Mouse (Mus musculus) liver, embryonic 16.5 days (tissue): ENCODE results near the gene Pcx. TPM values are rescaled to one million over a fixed set of nuclear protein-coding genes. Genes with fewer than 3 reads are reported as not detected.

Experiments
- ATAC-seq: fragments of 200-750 bp; cut with Nextera tagmentation; 2 replicates; pipeline ENCODE4 v1.8.0; 2017; ENCODE audit warnings: low read depth, mild to moderate bottlenecking, moderate number of reproducible peaks, moderate library complexity
- H3K27ac ChIP-seq: fragments of 300-500 bp; sonication (generic); 2 replicates; pipeline ENCODE4 v1.5.1; 2014; ENCODE audit warnings: mild to moderate bottlenecking, low read length
- H3K27me3 ChIP-seq: fragments of 300-500 bp; sonication (generic); 2 replicates; pipeline ENCODE4 v1.6.1; 2014; ENCODE audit warnings: low read depth, low read length, mixed read lengths; ENCODE audit not compliant: control insufficient read depth, insufficient read depth
- H3K36me3 ChIP-seq: fragments of 300-500 bp; sonication (generic); 2 replicates; pipeline ENCODE4 v1.6.1; 2014; ENCODE audit warnings: mild to moderate bottlenecking; ENCODE audit not compliant: control insufficient read depth, insufficient read depth
- H3K4me1 ChIP-seq: fragments of 300-500 bp; sonication (generic); 2 replicates; pipeline ENCODE4 v1.6.1; 2014; ENCODE audit warnings: low read depth, low read length, mixed read lengths; ENCODE audit not compliant: control insufficient read depth
- H3K4me2 ChIP-seq: fragments of 300-500 bp; sonication (generic); 2 replicates; pipeline ENCODE4 v1.6.1; 2014; ENCODE audit warnings: low read depth, low read length, mixed read lengths
- H3K4me3 ChIP-seq: fragments of 300-500 bp; sonication (generic); 2 replicates; pipeline ENCODE4 v1.5.1; 2014; ENCODE audit warnings: low read depth, mild to moderate bottlenecking, low read length
- H3K9ac ChIP-seq: fragments of 300-500 bp; sonication (generic); 2 replicates; pipeline ENCODE4 v1.6.1; 2014; ENCODE audit warnings: low read depth, low read length
- H3K9me3 ChIP-seq: fragments of 300-500 bp; sonication (generic); replicated peaks from 2 replicates; pipeline ENCODE4 v1.6.1; 2016; ENCODE audit warnings: low read length; ENCODE audit not compliant: control insufficient read depth
- WGBS: fragments of 180-500 bp; shearing (Covaris S2); extraction: QIAGEN DNeasy Blood & Tissue Kit; methylation state at CpG from one replicate; pipeline ENCODE4 v1.1.7; 2014; ENCODE audit not compliant: insufficient replicate concordance; 5-methylcytosine and 5-hydroxymethylcytosine counted together
- polyA plus RNA-seq: library from polyadenylated mRNA; unstranded; fragments of >200 nt; fragmentation: Nextera tagmentation; extraction: Ambion mirVana; gene quantifications from 2 replicates; pipeline ENCODE4 v1.2.1, GENCODE M21; 2015

Gene Pcx
- polyA plus RNA-seq, 1 experiment from 2014 or later: 118 TPM

DNA sequence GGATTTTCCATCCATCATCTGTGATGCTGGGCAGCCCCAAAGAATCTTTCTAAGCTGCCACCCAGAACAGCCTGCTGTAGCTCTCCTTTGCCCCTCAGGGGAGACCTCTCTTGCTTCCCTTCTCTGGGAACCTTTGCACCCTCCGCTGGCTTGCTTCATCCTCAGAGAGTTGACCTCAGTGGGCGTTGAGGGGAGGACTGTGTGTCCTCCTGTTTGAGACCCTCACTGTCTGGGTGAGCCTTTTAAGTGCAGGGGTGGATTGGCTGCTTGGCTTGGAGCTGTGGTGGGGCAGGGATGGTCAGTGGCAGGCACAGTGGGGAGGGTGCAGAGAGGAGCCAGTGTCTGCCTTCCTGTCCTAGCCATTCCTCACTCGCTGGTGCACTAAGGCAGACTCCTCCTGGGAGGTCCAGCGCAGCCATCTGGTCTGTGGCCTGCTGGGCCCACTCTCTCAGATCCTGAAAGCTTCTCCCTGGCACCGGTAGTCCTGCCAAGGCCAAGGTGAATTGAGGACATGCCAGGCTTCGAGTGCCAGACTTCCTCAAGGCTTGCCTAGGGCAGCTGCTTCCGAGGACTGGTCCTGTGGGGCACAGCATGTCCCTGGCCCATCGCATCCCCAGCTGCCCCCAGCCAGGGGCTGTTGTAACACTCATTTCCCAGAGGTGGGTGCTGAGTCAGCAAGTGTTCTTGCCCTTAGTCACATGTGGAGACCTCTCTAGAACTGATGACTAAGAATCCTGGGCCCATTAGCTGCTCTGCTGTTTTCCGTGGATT, 17.6 kb upstream of the Pcx start:
- no peaks in the 10 kb centered on the region for H3K27me3 ChIP-seq
- no peak overlapping the region for H3K9ac ChIP-seq
- no peaks in the 10 kb centered on the region for H3K36me3 ChIP-seq
- no peaks in the 10 kb centered on the region for H3K9me3 ChIP-seq
- 52% methylated on average over 9 of the region's 9 CpGs for WGBS
- no peak overlapping the region for H3K4me2 ChIP-seq
- H3K4me1 ChIP-seq: peaks cover 8% of the 10 kb centered on the region
- H3K27ac ChIP-seq: no peak overlapping the region
- no peak for ATAC-seq
- H3K4me3 ChIP-seq: no peak overlapping the region

DNA sequence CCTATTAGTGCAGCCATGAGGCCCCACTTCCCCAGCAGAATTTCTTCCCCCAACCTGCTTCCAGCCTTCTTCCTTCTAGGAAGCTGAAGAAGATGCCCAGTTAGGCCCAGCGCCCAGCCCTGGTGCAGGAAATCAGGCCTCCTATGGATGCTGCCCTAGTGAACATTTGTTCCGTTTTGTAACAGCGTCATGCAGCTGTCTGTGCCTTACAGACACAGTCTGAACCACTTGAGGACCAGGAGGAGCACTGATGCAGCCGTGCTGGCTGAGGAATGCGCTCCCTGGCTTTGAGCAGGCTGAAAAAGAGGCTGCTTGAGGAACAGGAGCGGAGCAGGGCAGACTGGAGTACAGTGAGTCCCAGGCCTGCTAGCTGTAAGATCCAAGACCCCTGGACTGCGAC, 15.6 kb upstream of the Pcx start:
- Histone ChIP-seq H3K9ac (no peak overlapping the region), H3K9me3 (no peaks in the 10 kb centered on the region), H3K4me2 (no peak overlapping the region), H3K4me3 (no peak overlapping the region), H3K27ac (no peak overlapping the region), H3K36me3 (no peaks in the 10 kb centered on the region), H3K27me3 (no peaks in the 10 kb centered on the region), H3K4me1 (peaks cover 14% of the 10 kb centered on the region)
- no peak for ATAC-seq
- 68% methylated on average over 7 of the region's 7 CpGs for WGBS

DNA sequence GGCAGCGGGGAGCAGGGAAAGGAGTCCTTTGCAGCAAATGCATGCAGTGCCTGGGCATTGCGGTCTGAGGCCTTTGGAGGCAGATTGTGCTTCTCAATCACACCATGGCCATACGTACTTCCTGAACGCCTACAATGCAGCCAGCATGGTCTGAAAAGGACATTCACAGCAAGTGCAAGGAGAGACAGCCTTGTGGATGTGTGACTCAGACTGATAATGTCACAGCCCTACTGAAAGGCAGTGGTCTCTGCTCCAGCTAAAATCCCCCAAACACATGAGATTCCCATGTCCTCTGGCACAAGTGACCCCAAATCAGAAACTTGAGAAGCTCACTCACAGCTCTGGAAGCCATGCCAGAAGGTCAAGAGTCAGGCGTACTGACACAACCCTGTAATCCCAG, 14.5 kb upstream of the Pcx start:
- whole genome bisulfite sequencing: 69% methylated on average over 5 of the region's 5 CpGs
- H3K27ac ChIP-seq: no peak overlapping the region
- no peaks in the 10 kb centered on the region for H3K36me3 ChIP-seq
- H3K4me3 ChIP-seq: no peak overlapping the region
- no peak overlapping the region for H3K4me2 ChIP-seq
- no peak for ATAC-seq
- no peaks in the 10 kb centered on the region for H3K9me3 ChIP-seq
- no peak overlapping the region for H3K9ac ChIP-seq
- H3K27me3 ChIP-seq: no peaks in the 10 kb centered on the region
- H3K4me1 ChIP-seq: peaks cover 14% of the 10 kb centered on the region

DNA sequence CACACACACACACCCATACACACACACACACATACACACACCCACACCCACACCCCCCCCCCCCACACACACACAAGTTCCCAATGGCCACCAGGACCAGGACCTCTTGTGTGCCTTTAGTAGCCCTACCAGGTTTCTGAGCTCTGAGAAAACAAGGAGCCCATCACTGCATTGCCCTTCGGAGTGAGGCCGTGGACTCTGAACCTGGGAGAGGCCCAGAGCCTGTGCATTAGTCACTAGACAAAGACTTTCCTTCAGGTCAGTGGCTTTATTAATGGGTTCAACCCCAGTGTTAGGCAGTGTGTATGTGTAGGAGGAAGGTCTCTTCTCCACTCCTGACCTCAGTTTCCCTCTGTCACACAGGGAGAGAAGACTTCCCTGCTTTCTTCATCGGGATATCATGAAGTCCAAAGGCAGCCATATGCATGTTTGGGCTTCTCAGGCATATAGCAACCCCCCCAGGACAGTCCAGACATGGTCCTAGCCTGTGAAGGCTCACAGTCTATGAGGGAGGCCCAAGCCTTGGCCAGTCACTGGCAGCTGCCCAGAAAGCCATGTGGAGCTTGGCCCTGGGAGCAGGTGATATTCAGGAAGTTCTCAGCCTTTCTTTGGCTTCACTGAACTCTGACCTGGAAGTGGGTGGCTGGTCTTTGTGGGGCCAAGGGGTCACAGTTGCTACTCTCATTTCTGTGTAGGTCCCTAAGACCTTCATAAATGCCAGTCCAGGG, 13.6 kb upstream of the Pcx start:
- Histone ChIP-seq H3K27me3 (no peaks in the 10 kb centered on the region), H3K27ac (peak overlapping the region; percentile 30; the same call in 1 of the 2 replicates), H3K4me2 (no peak overlapping the region), H3K4me1 (peaks cover 14% of the 10 kb centered on the region), H3K4me3 (no peak overlapping the region), H3K9ac (peak overlapping the region; percentile 1; the same call in 1 of the 2 replicates), H3K36me3 (no peaks in the 10 kb centered on the region), H3K9me3 (no peaks in the 10 kb centered on the region)
- 72% methylated on average over 3 of the region's 3 CpGs for WGBS
- peak; percentile 36; the same call in 1 of the 2 replicates for ATAC-seq

DNA sequence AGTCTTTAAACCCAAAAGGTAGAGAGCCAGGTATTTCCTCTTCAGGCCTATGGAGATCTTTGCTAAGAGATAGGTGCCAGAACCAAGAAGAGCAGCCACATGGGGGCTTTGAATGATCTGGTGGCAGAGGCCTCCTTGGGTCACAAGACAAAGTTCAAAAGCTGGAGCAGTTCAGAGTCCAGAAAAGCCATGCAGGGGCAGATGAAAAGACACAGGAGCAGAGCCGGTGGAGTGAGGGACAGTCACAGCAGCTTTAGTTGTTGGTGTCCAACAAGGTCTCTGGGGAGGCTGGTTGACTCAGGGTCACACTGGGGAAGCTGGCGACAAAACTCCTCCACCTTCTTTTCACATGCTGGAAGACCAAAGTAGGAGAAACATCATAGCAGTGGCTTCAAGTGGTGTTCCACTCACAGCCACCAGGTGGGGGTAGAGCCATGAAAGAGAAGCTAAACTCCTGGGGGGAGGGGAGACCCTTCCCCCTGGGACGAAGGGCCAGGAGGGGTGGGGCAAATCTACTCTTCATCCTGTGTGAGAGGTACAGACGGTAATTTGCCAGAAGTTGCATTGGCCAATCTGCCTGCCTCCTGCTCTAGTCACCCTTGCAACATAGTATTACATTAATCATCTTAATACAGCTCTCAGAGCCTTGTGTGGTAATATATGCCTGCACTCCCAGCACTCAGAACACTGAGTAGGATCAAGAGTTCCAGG, 12.9 kb upstream of the Pcx start:
- Histone ChIP-seq H3K27me3 (no peaks in the 10 kb centered on the region), H3K27ac (peak overlapping the region; percentile 30; the same call in 1 of the 2 replicates), H3K4me3 (no peak overlapping the region), H3K9ac (peak overlapping the region; percentile 1; the same call in 1 of the 2 replicates), H3K4me2 (no peak overlapping the region), H3K4me1 (peaks cover 14% of the 10 kb centered on the region), H3K36me3 (no peaks in the 10 kb centered on the region), H3K9me3 (no peaks in the 10 kb centered on the region)
- peak; percentile 54 for ATAC-seq
- 8% methylated on average over 4 of the region's 4 CpGs for WGBS

DNA sequence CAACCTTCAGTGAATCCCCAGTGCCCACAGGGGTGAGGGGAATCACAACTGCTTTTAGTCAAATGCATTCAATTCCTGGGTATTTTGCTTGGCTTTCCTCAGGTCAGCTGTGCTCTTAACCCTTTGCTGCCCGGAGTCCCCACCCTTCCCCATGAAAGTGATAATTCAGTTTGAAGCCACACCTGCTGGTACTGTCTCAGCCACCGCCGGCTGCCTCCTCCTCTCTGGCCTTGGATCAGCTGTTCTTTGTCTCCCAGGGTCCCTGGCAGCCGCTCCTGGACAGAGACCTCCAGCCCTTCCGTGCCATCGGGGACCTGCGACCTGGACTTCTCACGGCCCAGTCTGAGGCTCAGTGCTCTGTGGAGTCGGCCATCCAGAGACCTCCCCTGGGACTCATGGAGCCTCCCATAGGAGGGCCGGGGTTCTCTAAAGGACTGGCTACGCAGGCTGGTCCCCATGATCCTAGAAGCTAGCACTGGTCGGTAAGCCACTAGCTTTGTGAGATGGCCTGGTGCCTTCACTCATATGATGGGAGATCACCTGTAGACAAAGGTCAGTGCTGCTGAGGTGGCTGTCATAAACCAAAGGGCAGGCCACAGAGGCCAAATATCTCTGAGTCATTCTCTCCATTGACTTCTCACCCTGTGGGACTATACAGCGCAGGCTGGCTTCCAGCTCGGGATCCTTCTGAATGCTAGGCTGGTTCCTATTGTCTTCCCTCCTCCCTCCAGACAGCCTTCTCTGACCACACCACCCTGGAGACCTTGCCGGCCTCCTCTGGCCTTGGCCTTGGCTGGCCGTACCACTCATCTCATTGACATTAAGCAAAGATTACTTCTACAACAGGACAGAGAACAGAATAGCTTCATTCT, 12.0 kb upstream of the Pcx start, which contains the start of gene 2010003K11Rik:
TSS of gene 2010003K11Rik (minus strand) at position 522 of the 872 bp plus-strand sequence.
- peak; percentile 38; the same call in 1 of the 2 replicates for ATAC-seq
- Histone ChIP-seq H3K4me3 (no peak within 1 kb of the TSS), H3K9me3 (no peaks in the 10 kb centered on the region), H3K27me3 (no peaks in the 10 kb centered on the region), H3K36me3 (no peaks in the 10 kb centered on the region), H3K4me2 (no peak within 1 kb of the TSS), H3K4me1 (peaks cover 14% of the 10 kb centered on the region), H3K27ac (no peak within 1 kb of the TSS), H3K9ac (no peak within 1 kb of the TSS; the same call in 1 of the 2 replicates)
- 60% methylated on average over 16 of the region's 16 CpGs for WGBS

DNA sequence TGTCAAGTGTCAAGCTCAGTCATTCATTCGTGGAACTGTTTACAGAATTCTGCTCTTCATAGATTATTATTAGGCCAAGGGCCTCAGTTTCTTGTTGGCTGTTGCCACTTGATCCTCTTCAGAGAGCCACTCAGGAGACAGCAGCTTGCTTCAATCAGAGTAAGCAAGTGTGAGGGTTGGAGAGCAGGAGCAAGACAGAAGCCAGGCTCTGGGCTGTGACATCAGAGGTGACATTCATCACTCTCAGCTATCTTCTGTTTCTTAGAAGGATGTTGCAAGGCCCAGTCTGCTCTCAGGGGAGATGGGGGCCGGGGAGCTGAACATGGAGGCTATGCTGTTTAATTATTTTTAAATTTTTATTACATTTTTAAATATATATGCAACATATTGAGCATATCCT, 7.6 kb upstream of the Pcx start:
- WGBS: 56% methylated on average over 2 of the region's 2 CpGs
- no peaks in the 10 kb centered on the region for H3K27me3 ChIP-seq
- H3K9ac ChIP-seq: no peak overlapping the region
- H3K4me3 ChIP-seq: no peak overlapping the region
- peaks cover 6% of the 10 kb centered on the region for H3K4me1 ChIP-seq
- H3K36me3 ChIP-seq: no peaks in the 10 kb centered on the region
- ATAC-seq: no peak
- H3K27ac ChIP-seq: no peak overlapping the region
- no peaks in the 10 kb centered on the region for H3K9me3 ChIP-seq
- no peak overlapping the region for H3K4me2 ChIP-seq

DNA sequence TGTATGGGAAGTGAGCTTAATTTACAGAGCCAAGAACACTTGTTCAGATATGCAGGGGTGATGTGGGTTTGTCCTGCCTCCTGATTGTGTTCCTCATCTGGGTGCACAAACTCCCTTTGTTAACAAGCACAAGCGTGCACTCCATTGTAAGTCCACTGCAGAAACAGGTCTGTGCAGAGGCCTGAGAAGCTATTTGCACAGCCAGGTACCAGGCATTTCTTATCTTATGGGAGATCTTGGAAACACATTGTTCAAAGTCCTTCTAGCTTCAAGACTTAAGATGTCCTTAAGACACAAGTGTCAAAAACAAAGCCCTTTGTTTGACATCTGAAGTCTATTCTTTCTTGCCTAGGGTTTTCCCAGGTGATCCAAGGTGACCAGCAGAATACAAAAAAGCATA, 5.4 kb upstream of the Pcx start:
- no peaks in the 10 kb centered on the region for H3K36me3 ChIP-seq
- no peak overlapping the region for H3K4me2 ChIP-seq
- H3K27ac ChIP-seq: no peak overlapping the region
- no peaks in the 10 kb centered on the region for H3K9me3 ChIP-seq
- H3K4me1 ChIP-seq: peaks cover 6% of the 10 kb centered on the region
- WGBS: 78% methylated on average over 1 of the region's 1 CpGs
- H3K4me3 ChIP-seq: no peak overlapping the region
- H3K27me3 ChIP-seq: no peaks in the 10 kb centered on the region
- no peak for ATAC-seq
- no peak overlapping the region for H3K9ac ChIP-seq
